Mouse (Mus musculus): Measurements from ENCODE around the gene Sik2.
A peak's percentile ranks its signal among the peaks of the same experiment; 100 is the strongest.

- peak; percentile 60 for TF ChIP-seq CTCF (IDR thresholded peaks at IDR 0.05; ENCODE audit: control insufficient read depth, insufficient read depth, insufficient read length)
- TF ChIP-seq MAX (IDR thresholded peaks at IDR 0.05): no peak
- no peak for TF ChIP-seq MYOD1 (IDR thresholded peaks at IDR 0.05; ENCODE audit: control insufficient read depth, insufficient read length, low read depth)
- TF ChIP-seq MYOG (IDR thresholded peaks at IDR 0.05; ENCODE audit: control insufficient read depth, extremely low read depth, insufficient read length): no peak
- TF ChIP-seq CEBPB (IDR thresholded peaks at IDR 0.05; ENCODE audit: low read depth): no peak
- TF ChIP-seq USF1 (IDR thresholded peaks at IDR 0.05; ENCODE audit: low read depth): no peak
Observed at GRCm38 (mm10) chr9:50849249-50849648, 159.6 kb downstream of the Sik2 start.

Measured in C2C12 (cell line).